Mouse (Mus musculus) ZHBTc4 (cell line): ENCODE measurements around the gene Psapl1.

Source experiments
- DNase-seq: peaks from one replicate; pipeline ENCODE4 v3.0.0-alpha.2; 2011; ENCODE audit warnings: low read depth, low spot score

The Psapl1 gene

DNA sequence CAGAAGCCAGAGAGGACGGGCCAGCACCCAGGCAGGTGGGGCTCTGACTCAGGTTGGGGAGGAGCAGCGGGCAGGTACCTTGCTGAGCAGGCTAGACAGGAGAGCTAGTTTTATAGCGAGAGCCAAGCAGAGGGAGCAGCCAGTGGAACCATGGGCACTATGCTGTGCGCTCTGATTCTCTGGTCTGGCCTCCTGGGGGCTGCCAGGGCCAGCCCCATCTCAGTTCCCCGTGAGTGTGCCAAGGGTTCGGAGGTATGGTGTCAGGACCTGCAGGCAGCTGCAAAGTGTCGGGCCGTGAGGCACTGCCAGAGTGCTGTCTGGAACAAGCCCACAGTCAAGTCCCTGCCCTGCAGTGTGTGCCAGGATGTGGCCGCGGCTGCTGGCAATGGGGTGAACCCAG, at the start of gene Psapl1:
Gene Psapl1, plus strand, starts transcription at position 106 of the 400 bp plus-strand sequence.
- no peak for DNase-seq

GRCm38 (mm10) chr5:36154879-36155485, 48.8 kb upstream of the Psapl1 start:
- no peak for DNase-seq

- DNase-seq = no peak
Measured at GRCm38 (mm10) chr5:36165424-36166302, 38.2 kb upstream of the Psapl1 start.

DNA sequence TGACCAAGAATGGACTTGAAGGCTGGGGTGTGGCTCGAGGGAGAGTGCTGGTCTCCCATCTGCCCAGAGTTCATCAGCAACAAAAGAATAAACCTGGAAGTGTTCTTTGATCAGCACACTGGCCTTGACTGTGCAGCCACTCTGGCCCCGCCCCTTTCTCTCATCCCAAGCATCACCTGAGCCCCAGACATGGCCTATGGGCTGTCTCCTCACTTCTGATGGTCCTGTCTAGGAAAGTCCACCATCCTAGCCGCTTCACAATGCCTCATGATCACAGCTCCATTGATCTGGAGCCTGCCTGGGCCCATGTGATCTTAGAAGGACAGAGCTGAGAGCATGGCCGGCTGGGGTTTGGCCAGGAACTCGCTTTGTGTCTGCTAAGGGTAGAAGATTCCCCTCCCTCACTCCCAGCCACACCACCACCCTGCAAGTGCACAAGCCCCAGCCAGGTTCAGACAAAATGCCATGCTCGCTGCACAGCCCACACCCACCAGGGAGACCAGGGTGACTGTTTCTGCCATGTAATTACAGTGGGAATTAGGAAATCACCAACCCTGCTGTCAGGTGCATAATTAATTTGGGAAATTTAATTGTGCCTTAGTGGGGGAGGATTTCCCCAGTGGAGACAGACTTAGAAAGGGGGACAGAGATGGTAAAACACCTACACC, 37.3 kb upstream of the Psapl1 start:
- DNase-seq = peak; percentile 7

DNA sequence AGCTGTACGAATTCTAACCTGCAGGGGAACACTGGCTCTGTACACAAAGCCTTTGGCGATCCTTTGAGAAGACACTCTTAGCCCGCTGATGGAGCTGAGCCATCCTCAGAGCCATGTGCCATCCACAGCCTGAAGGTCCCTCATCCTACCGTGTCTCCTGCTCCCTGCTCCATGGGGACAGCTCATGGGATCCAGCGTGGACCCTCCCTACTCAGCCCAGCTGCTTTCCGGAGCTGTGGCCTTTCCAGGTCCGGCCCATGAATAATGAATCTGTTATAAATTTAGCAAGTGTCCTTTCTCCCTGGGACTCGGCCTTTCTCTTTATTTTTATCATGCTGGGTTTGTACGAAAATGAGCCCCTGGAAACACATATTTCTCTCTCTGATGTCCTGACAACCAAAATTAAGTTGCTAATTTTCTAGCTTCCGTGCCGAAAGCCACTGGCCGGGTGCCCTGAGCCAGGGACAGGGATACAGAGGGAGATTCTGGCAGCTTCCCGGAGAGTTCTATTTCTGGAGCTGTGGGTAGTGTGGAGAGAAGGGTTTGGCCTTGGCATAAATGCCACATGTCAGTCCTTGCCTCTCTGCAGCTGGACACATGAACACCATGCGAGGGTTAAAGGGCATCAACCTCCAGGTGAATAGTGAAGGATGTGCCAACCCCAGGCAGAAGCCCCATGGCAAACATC, 34.7 kb upstream of the Psapl1 start:
- DNase-seq = no peak

GRCm38 (mm10) chr5:36174569-36175115, 29.2 kb upstream of the Psapl1 start:
- no peak for DNase-seq

DNA sequence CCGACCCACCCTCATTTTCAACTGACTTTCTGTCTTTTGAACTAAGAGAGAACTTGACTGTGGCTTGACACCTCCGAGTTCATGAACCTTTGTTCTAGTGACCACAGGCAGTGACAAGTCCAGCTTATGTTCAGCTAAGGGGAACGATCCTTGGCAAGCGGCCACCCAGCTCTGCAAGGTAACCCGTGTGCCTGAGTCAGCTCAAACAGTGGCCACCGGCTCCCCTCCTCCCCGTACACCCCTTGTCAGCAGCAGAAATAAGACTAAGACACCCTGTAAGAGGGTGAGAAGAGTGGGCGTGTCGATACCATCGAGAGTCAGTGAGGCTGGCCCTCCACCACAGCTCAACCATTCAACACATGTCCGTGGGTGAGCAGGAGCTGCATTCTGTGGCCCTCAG, 27.4 kb upstream of the Psapl1 start:
- DNase-seq = no peak

- DNase-seq = no peak
Measured at GRCm38 (mm10) chr5:36176873-36177272, 26.9 kb upstream of the Psapl1 start.

DNA sequence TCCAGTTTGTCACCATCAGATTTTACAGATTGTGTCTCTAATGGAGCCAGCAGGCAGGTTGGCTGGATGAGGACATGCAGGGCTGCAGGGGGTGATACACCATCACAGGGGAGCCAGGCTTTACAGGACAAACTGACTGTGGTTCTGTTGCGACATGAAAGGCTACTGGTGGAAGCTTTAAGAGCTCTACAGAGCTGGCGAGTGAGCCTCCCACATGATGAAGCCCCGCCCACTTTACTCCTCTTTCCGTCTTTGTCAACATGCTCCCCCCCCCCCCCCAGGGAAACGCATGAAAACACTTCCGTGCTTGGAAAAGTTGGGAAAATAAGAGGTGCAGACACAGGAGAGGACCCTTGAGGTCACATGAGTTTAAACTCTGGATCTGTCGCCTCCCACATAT, 25.6 kb upstream of the Psapl1 start:
- DNase-seq = no peak

DNA sequence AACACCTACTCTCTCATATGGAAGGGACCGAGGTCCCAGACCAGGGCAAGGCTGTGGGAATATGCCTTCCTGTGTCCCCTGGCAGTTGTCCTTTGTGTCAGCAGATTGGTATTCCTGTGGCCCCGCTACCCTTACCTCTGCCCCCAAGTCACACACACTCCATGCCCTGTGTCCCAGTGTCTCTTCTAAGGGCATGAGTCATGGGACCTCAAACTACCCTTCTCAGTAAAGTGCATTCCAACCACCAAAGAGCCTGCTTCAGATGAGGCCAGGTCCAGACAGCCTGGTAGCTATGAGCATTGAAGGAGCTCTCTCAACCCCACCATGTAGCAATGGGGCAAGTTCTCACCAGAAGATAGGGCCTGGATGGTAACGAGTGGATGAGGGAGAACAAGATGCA, 25.0 kb upstream of the Psapl1 start:
- DNase-seq = no peak

DNA sequence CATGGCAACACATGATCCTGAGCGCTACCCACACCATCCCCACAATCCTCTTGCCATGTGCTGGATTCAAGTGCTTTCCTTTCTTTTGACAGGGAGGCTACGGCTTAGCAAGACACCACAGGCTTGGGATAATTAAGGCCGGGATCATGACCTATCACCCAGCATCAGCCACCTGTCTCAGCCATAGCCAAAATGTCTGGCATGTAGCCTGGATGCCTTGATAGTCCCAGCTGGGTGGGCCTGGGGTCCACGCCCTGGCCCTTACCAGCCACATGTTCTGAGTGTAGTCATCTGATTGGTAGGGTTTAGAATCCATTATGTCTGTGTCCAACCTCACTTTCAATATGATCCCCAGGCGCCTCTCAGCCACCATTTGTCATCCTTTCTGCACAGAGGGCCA, 24.1 kb upstream of the Psapl1 start:
- DNase-seq = no peak

DNA sequence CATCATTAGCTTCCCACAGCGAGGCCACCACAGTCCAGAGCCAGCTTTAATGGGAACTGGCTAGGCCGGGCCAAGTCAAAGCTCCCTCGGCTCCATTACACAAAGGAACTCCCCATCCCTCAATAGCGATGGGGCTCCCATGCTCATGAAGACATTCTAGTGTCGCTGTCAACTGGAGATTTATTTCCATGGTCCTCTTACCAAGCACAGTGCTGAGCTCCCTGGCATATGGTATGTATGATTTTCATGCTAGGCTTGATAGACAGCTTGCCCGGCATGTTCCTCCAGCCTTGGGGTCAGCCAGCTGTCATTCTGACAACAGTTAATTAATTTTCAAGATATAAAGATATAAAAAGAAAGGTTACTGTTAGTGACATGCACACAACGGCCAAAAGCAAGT, 21.5 kb upstream of the Psapl1 start:
- no peak for DNase-seq

DNA sequence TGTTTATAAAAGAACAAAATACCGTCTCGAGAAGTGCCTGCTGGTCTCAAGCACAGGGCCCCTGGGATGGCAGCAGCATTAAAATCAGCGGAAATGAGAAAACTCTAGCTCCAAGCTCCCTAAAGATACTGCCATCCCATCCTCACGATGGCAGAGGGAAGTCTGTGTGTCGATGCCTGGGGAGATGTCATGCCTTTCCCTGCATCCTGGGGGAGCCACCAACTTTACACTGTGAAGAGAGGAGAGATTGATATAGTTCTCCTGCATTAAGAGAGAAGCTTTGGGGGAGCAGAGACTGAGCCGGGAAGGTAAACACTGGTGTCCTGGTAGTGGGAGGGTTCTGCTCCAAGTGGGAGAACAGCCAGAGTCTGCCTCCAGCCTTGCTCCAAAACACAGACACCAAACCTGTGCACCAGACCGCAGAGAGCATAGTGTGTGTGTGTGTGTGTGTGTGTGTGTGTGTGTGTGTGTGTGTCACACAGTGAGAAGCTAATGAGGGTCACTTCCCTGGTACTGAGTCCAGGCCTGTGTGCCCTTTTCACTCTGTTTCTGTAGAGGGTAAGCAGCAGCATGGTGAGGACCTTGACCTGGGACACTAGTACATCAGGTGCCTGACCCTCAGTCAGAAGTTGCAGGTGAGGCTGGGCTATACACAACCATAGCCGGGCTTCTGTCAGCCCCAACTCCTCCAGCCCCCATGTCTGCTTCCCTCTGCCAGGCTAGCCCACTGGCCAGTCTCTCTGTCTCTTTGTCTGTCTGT, 17.3 kb upstream of the Psapl1 start:
- DNase-seq = no peak

GRCm38 (mm10) chr5:36188310-36188709, 15.5 kb upstream of the Psapl1 start:
- no peak for DNase-seq

DNA sequence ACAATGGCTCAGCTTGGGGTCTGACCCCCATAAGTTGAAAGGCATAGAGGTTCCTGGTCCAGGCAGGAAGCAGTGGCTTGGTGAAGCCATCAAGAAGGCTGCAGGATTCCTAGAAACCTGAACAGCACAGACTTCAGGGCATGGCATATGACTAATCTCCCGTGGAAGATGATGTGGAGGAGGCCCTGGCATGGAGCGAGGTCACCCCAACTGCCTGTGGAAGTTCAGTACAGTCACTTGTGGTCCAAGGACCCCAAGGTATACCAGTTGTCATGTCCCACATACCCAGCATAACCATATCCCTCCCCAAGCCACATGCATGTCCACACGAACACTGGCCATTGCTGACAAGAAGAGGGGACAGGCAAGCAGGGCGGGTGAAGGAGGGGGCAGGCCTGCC, 12.5 kb upstream of the Psapl1 start:
- no peak for DNase-seq

GRCm38 (mm10) chr5:36191876-36192275, 11.9 kb upstream of the Psapl1 start:
- DNase-seq = no peak

DNA sequence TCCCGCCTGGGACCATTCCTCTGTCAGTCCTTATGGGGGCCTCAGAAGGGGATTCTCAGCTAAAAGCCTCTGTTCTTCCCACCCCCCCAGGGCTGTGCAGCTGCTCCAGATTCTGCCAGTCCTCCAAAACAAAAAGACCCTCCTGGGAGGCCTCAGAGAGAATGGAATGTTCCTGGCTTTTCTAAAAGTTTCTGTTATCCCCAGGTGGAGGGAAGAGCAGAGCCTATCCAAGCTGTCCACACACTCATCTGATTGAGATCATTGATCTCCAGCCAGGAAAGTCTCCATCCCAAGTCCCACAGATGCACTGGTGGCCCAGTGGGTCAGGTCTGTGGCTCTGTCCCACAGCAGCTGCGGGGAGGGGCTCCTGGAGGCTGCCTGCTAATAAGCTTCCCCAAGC, 11.1 kb upstream of the Psapl1 start:
- DNase-seq = no peak

- DNase-seq = no peak
Measured at GRCm38 (mm10) chr5:36194631-36195030, 9.2 kb upstream of the Psapl1 start.

DNA sequence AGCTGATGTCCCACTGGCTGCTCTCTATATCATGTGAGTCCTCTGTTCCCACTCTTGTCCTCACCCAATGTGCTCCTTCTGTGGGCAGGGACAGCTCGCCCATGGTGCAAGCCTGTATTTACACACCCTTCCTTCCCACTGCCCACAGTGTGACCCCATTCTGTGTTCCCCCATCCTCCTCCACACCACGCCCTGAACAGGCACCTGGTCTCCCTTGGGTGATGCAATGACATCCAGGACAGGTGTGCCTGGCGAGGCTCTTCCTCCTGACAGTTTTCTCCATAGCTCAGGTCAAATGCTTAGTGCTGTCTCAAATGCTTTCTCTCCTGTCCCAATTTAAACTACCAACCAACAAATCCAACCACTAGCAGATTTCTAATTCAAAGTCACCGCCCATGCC, 8.4 kb upstream of the Psapl1 start:
- DNase-seq = no peak

- DNase-seq = no peak
Measured at GRCm38 (mm10) chr5:36199519-36199918, 4.3 kb upstream of the Psapl1 start.

- no peak for DNase-seq
Measured at GRCm38 (mm10) chr5:36202781-36203180, 1.0 kb upstream of the Psapl1 start.
